Mouse (Mus musculus): ENCODE results near the gene Gm9817.
"Not testable (repeated sequence)": the region's sequence is repeated elsewhere in the genome, so short reads cannot be mapped to it uniquely, and the experiment has no call there.

Gm9817 gene

GRCm38 (mm10) chr13:45078392-45078791 is at the start of gene Gm9817:
Gene Gm9817 (plus strand): TSS chr13:45078692.
- DNase-seq: not testable (repeated sequence)

GRCm38 (mm10) chr13:45029791-45030190 is 48.7 kb upstream of the Gm9817 start:
- DNase-seq: no peak

- DNase-seq: peak; percentile 93 to 96
Observed at GRCm38 (mm10) chr13:45030830-45031229, 47.7 kb upstream of the Gm9817 start.

GRCm38 (mm10) chr13:45031314-45031713 is 47.2 kb upstream of the Gm9817 start:
- peak in 1 of 2 experiments; percentile 20 for DNase-seq

- DNase-seq: no peak
Observed at GRCm38 (mm10) chr13:45031748-45032147, 46.7 kb upstream of the Gm9817 start.

GRCm38 (mm10) chr13:45032484-45032883 is 46.0 kb upstream of the Gm9817 start:
- DNase-seq: no peak

- DNase-seq: no peak
Observed at GRCm38 (mm10) chr13:45033360-45033759, 45.1 kb upstream of the Gm9817 start.

- no peak for DNase-seq
Observed at GRCm38 (mm10) chr13:45034759-45035158, 43.7 kb upstream of the Gm9817 start.

GRCm38 (mm10) chr13:45036417-45036816 is 42.1 kb upstream of the Gm9817 start:
- peak; percentile 38 to 49 for DNase-seq

GRCm38 (mm10) chr13:45040195-45040594 is 38.3 kb upstream of the Gm9817 start:
- DNase-seq: no peak

GRCm38 (mm10) chr13:45040741-45041140 is 37.8 kb upstream of the Gm9817 start:
- no peak for DNase-seq

GRCm38 (mm10) chr13:45043466-45043865 is 35.0 kb upstream of the Gm9817 start:
- no peak for DNase-seq

- DNase-seq: peak in 1 of 2 experiments; percentile 10
Observed at GRCm38 (mm10) chr13:45049261-45050020, 29.1 kb upstream of the Gm9817 start.

- DNase-seq: no peak
Observed at GRCm38 (mm10) chr13:45052805-45053204, 25.7 kb upstream of the Gm9817 start.

GRCm38 (mm10) chr13:45053843-45054242 is 24.6 kb upstream of the Gm9817 start:
- DNase-seq: no peak

GRCm38 (mm10) chr13:45059206-45059605 is 19.3 kb upstream of the Gm9817 start:
- peak; percentile 60 to 67 for DNase-seq

GRCm38 (mm10) chr13:45063146-45063545 is 15.3 kb upstream of the Gm9817 start:
- no peak for DNase-seq

- DNase-seq: no peak
Observed at GRCm38 (mm10) chr13:45064951-45065350, 13.5 kb upstream of the Gm9817 start.

- DNase-seq: peak; percentile 48 to 61
Observed at GRCm38 (mm10) chr13:45070366-45070765, 8.1 kb upstream of the Gm9817 start.

GRCm38 (mm10) chr13:45075012-45075411 is 3.5 kb upstream of the Gm9817 start:
- DNase-seq: no peak

- no peak for DNase-seq
Observed at GRCm38 (mm10) chr13:45075715-45076114, 2.8 kb upstream of the Gm9817 start.

- no peak for DNase-seq
Observed at GRCm38 (mm10) chr13:45080771-45081170, 2.3 kb downstream of the Gm9817 start.

- peak; percentile 60 to 67 for DNase-seq
Observed at GRCm38 (mm10) chr13:45083696-45084095, 5.2 kb downstream of the Gm9817 start.

GRCm38 (mm10) chr13:45088796-45089221 is 10.3 kb downstream of the Gm9817 start:
- DNase-seq: no peak

- peak; percentile 36 to 76 for DNase-seq
Observed at GRCm38 (mm10) chr13:45089846-45090245, 11.4 kb downstream of the Gm9817 start.

Data from cerebellum, postnatal 14 days (tissue).